Mouse (Mus musculus): ENCODE results near the gene Mpped2.

Gene Mpped2

GRCm38 (mm10) chr2:106692783-106693701 is at the start of gene Mpped2:
Mpped2 (plus strand) TSS chr2:106693269.
- DNase-seq (ENCODE audit: low read depth), result no peak

DNA sequence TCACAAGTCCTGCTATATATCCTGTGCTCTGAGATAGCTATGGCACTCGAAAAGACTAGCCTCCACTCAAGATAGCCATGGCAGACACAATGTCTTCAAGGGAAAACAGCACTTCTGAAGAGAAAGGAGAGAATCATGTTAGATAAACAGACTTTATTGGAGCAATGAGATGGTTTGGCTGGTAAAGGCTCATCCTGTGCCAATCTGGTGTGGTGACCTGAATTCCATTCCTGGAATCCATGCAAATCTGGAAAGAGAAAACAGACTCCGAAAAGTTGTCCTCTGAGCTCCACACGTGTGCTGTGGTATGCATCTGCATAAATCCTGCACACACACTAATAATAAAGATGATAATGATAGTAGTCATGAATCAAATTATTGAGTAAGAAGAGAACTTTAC is 48.3 kb upstream of the Mpped2 start:
- DNase-seq (ENCODE audit: low read depth), result no peak

DNA sequence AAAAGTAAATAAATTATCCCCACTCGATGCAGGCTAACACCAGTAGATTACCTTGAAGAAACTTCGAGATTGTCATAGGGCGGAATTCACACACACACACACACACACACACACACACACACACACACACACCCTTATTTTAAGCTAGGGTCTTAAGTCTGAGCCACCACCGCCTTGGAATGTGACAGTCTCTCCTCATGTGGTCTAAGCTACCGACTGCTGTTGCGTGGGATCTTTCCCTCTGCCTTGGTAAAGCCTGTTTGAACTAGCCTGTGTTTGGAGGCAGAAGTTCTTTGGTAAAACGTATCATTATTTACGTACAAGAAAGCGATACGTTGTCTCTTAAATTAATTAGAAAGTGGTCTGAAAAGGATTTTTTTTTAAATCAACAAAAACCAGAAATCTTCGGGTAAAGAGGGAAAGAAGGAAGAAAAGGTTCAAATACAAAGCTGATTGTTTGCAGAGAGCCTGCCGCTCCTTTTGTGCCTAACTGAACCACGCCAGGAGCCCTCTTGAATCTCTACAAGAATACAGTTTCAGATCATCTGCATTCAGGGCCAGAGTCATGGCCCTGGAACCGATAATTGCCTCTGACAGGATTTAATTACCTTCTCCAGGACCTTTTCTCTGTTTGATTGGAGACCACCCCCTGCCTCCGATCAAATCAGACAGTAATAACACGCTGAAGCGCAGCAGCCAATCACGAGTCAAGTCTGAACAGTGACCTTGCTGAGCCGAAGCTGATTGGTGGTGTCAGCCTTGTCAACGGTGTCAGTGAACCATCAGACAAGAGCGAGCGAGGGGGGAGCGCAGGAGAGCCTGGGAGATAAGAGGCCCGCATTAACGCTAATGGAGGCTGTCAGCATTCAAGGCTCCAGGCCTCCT is 43.1 kb upstream of the Mpped2 start:
- peak; percentile 36 for DNase-seq (ENCODE audit: low read depth)

GRCm38 (mm10) chr2:106652151-106652550 is 40.9 kb upstream of the Mpped2 start:
- DNase-seq (ENCODE audit: low read depth), result no peak

DNA sequence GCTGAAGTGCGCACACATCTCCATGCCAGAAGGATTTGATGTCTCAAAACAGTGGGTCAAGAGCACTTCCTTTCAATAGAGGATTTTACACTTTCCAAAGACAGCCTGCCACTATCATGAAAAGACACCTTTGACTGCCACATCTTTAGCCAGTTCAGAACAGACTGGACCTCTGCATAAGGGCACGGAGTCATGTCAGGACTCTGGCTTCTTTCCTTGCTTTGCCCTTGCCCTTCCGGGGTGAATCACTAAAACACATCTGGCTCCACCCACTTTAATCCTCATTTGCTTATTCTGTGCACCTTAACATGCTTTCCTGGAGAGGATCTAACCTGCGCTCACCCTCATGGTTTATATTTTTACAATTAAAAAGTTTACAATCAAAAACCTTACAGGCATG is 40.3 kb upstream of the Mpped2 start:
- no peak for DNase-seq (ENCODE audit: low read depth)

DNA sequence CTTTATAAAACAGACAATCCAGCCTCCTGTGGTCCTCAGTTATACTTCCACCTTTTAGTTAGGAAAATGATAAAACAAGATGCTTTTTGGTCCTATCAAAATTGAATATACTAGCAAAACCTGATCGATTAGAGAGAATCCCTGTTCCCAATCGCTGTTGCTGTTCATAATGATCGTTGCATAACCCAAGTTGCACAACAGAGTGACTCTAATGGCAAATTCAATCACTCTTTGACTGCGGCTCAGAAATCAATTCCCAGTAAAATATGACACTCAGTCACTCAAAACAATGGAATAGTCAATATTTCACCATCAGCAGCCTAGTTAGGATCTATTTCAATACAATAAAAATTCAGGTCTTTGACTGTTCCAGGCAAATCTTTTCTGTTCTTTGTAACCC is 39.8 kb upstream of the Mpped2 start:
- no peak for DNase-seq (ENCODE audit: low read depth)

DNA sequence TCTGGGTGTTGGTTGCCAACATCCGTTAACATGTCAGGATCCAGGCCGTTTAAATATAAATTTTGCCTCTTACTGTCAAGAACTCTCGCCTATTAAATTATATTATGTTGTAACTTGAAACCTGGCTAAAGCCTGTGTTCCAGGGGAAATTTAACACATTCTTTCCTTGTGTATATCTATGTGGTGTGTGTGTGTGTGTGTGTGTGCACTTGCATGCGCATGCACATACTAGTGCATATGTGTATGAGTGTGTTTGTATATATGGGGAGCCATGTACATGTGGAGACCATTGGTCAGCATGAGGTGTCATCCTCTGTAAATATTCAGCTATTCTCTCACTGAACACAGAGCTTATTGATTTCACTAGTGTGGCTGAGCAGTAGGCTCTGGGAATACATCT is 37.8 kb upstream of the Mpped2 start:
- no peak for DNase-seq (ENCODE audit: low read depth)

DNA sequence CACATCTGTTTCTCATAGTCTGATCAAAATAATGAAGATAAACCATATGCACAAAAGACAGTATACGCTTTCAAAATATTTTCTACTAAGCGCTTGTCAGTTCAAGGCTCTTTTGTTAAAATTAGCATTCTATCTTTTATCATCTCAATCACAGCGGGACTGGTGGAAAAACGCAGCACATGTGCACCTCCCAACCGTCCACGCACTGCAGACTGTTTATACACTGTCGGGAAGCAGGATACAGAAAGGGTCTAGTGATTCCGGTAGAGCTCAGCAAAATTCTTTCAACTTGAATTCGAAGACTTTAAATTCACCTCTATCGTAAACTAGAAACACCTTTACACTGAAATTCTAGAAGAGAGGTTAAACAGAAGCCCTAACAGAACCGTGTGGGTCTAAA is 27.8 kb upstream of the Mpped2 start:
- no peak for DNase-seq (ENCODE audit: low read depth)

DNA sequence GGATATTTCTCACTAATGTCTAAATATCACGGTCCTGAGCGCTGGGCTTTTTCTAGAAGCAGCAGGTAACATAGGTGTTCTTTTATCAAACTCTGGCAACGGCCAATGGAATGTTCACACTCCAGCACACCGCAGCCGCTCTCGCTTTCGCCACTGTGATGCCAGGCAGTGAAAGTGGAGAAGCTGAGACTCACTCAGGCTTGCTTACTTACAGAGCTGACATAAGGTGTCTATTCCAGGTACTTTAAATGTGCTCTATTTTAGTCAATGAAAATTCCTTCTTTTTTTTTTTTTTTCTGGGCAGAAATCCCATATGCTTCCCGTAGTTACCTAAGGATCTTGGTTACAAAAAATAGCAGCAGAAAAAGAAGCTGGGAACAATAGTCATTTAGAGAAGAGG is 18.8 kb upstream of the Mpped2 start:
- no peak for DNase-seq (ENCODE audit: low read depth)

GRCm38 (mm10) chr2:106677449-106677848 is 15.6 kb upstream of the Mpped2 start:
- DNase-seq (ENCODE audit: low read depth), result no peak

GRCm38 (mm10) chr2:106679720-106680455 is 13.2 kb upstream of the Mpped2 start:
- DNase-seq (ENCODE audit: low read depth), result no peak

DNA sequence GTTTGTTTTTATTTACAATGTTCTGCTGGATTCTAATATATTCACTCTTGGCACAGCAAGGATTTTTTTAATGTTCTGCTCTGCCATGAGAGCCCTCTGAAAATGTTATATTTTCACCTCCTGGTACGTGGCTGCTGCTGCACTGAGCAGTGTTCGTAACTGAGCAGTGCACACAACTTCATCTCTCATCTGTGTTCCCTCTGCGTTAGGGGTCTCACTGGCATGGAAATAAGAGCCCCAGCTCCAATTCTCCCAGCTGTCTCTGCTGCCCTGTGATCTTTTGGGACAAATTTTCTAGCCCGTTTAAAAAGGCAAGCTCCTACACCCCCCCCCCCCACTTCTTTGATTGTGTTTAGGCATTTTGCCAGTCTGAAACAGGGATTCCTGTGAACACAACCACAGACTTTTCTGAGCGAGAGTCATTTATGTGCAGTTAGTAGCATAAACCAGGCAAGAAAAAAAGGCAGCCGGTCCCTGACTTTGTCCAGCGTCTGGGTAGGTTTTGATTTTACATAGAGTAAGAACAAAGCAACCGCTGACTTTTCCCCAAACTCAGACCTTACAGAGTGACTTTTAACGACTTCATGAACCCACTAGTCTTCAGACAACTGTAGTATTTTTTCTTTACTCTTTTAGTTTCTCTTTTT is 9.8 kb upstream of the Mpped2 start:
- no peak for DNase-seq (ENCODE audit: low read depth)

DNA sequence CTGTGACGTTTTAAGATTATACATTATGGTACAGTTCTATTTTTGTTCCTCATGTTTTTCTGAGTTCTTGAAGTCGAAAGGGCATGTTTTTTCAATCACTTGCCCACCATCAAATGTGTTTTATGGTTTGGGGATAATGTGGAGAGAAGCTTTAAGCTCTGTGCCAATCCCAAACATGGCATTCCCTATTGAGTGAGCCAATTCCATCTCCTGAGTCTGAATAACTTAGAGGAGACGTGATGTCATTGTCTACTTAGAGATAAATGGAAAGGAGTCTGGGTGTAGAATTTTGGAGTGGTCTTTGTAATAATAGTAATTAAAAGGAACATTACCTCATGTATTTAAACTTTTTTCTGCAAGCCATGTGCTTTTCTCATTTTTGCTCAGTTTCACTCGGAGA is 9.2 kb upstream of the Mpped2 start:
- DNase-seq (ENCODE audit: low read depth), result no peak

DNA sequence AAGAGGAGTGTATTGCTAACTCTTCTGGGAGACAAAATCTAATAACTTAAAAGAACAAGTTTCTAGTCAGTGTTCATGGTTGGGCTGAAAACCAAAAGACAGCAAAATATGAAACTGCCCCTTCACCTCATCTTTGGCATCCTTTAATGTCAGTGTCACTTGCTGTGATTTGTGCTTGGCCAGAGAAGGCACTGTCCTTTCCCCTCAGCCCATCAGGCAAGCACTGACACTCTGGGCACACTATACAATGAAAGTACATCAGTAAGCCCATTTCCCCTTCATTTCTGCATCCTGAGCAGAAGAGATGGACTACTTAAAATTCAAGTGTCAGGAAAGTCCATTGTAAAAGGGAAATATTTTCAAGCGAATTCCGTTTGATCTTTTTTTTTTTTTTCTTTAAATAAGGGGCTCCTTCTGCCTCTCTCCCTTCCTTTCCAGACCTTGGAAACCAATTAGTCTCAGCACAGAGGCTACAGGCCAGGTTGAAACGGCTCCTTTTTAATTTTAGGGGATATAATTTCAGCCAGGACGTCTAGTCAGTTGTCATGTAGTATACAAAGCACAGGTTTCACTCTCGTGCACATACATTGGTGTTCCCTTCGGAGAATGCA is 1.2 kb upstream of the Mpped2 start:
- no peak for DNase-seq (ENCODE audit: low read depth)

DNA sequence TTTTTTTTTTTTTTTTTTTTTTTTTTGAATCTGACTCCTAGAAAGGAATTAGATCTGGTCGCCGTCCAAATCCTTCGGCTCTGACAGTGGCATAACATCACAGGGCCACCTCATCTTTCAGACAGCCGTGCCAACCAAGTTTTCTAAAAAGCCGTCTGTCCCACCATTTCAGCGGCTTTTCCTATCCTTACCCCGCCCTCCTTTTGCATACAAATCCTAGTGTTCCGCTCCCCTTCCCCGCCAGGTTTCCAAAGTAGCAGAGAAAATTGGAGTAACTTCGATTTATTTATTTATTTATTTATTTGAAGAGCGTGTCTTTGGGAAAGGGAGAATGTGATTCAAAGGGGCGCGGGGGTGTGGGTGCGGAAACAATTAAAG is 675 bp upstream of the Mpped2 start:
- DNase-seq (ENCODE audit: low read depth), result no peak

GRCm38 (mm10) chr2:106693702-106694566 is 865 bp downstream of the Mpped2 start:
- no peak for DNase-seq (ENCODE audit: low read depth)

DNA sequence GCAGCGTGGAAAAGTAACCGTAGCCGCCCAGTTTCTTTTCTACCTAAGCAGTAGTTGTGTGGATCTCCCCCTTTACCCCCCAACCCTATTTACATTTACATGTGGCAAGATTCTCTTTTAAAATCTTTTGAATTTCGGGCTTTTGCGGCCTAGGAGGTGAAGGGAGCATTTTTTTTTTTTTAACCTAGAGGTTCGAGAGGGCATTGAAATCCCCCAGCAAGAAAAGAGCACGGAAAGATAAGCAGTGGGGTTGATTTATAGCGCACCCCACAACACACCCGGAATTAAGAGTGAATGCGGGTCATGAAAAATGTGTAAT is 1.5 kb downstream of the Mpped2 start:
- no peak for DNase-seq (ENCODE audit: low read depth)

DNA sequence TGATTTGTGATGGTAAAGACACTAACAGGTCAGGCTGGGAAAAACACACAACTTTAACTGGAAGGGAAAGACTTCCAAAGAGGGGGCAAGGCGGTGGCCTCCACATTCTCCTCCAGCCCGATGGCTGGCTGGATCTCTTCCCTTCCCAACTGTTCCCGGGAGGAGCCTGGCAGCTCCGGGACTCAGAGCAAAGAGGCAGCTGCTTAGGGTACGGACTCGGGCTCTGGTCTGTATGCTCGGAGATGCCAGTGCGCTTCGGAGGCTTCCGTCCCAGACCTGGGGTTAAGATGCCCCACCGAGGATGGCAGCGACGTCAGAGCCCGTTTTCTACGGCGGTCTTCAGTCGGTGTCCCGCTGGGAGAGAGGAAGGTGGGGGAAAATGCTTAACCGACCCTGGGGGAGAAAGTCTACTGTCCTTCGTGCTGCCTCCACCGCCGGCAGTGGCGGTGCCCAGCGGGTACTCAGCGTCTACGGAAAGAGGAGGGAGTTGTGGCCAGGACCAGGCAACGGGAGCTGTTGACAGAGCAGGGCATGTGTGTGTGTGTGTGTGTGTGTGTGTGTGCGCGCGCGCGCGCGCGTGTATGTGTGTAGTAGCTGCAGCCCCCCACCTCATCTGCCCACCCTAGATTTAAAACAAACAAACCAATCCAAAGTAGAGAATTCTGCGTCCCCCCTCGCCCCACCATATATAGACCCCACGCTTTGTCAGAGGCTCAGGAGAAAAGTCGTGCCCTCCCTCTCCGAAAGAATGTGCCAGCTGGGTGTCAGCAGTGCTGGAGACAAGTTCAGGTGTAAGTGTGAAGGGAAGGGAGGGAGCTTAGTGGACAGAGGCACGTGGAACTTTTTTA is 2.0 kb downstream of the Mpped2 start:
- no peak for DNase-seq (ENCODE audit: low read depth)

DNA sequence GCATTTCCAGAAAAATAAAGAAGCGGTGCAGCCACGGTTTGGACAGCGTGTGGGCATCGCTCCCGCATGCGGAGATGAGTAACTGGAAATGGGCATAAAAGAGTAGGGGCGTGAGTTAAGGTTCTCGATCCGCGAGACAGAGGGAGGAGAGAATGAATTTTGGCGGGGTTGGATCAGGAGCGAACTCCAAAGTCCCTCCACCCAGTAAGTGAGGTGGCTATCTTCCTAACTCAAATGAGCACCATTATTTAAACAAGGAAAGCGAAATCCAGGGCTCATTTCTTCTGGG is 2.6 kb downstream of the Mpped2 start:
- DNase-seq (ENCODE audit: low read depth), result no peak

DNA sequence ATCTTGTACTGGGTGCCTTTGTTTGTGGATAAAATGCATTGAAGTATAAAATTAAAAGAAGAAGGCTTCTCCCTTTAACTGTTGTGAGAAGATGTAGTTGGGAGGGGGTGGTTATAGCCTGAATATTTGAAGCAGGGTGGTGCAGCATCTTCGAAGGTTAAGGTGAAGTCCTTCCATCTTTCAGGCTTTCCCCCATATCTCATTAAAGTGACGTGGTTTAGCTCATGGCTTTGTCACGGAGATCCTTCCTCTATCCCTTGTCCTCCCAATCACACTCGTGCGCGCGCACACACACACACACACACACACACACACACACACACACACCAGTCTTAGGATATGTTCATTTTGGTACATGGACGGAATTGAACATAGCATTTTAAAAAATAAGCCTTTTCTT is 3.3 kb downstream of the Mpped2 start:
- no peak for DNase-seq (ENCODE audit: low read depth)
